Mouse (Mus musculus) midbrain, embryonic 11.5 days (tissue): ENCODE results near the gene Myadm. TPM values are rescaled to one million over a fixed set of nuclear protein-coding genes. Genes with fewer than 3 reads are reported as not detected.
A peak's percentile ranks its signal among the peaks of the same experiment; 100 is the strongest.

Experiments used
- ATAC-seq: fragments of 200-750 bp; cut with Nextera tagmentation; 2 replicates; pipeline ENCODE4 v1.8.0; 2017; ENCODE audit warnings: moderate TSS enrichment, moderate library complexity; ENCODE audit not compliant: low FRiP score
- DNase-seq: peaks from one replicate; pipeline ENCODE4 v3.0.0; 2015; ENCODE audit warnings: low spot score; ENCODE audit errors: missing footprints
- H3K27ac ChIP-seq: fragments of 300-500 bp; sonication (generic); 2 replicates; pipeline ENCODE4 v1.5.1; 2014; ENCODE audit warnings: low read depth, low read length
- H3K27me3 ChIP-seq: fragments of 300-500 bp; sonication (generic); 2 replicates; pipeline ENCODE4 v1.6.1; 2014; ENCODE audit warnings: mild to moderate bottlenecking, low read length, moderate library complexity, mixed read lengths; ENCODE audit not compliant: control insufficient read depth, insufficient read depth
- H3K36me3 ChIP-seq: fragments of 300-500 bp; sonication (generic); 2 replicates; pipeline ENCODE4 v1.6.1; 2014; ENCODE audit warnings: mild to moderate bottlenecking, low read length, moderate library complexity, mixed read lengths; ENCODE audit not compliant: control insufficient read depth, insufficient read depth
- H3K4me1 ChIP-seq: fragments of 300-500 bp; sonication (generic); 2 replicates; pipeline ENCODE4 v1.6.1; 2014; ENCODE audit warnings: low read length; ENCODE audit not compliant: control insufficient read depth, insufficient read depth
- H3K4me2 ChIP-seq: fragments of 300-500 bp; sonication (generic); 2 replicates; pipeline ENCODE4 v1.6.1; 2014; ENCODE audit warnings: mild to moderate bottlenecking, moderate library complexity
- H3K4me3 ChIP-seq: fragments of 300-500 bp; sonication (generic); 2 replicates; pipeline ENCODE4 v1.5.1; 2014; ENCODE audit warnings: low read depth, low read length
- H3K9ac ChIP-seq: fragments of 300-500 bp; sonication (generic); 2 replicates; pipeline ENCODE4 v1.6.1; 2014; ENCODE audit warnings: low read length
- H3K9me3 ChIP-seq: fragments of 300-500 bp; sonication (generic); 2 replicates; pipeline ENCODE4 v1.6.1; 2016; ENCODE audit warnings: low read length; ENCODE audit not compliant: control insufficient read depth
- WGBS: fragments of 180-500 bp; shearing (Covaris S2); extraction: QIAGEN DNeasy Blood & Tissue Kit; methylation state at CpG from one replicate; pipeline ENCODE4 v1.1.7; 2014; 5-methylcytosine and 5-hydroxymethylcytosine counted together
- polyA plus RNA-seq: library from polyadenylated mRNA; unstranded; fragments of >200 nt; fragmentation: Nextera tagmentation; extraction: Ambion mirVana; gene quantifications from 2 replicates; pipeline ENCODE4 v1.2.1, GENCODE M21; 2014

Myadm gene
- polyA plus RNA-seq, 1 experiment from 2014 or later = 38.1 TPM

- DNase-seq = peak; percentile 53
These were observed 50.1 kb downstream of the Myadm start for GRCm38 (mm10) chr7:3339010-3339409.

GRCm38 (mm10) chr7:3343861-3344260 lies 55.0 kb downstream of the Myadm start:
- ATAC-seq (no peak), DNase-seq (peak; percentile 61)
- Histone ChIP-seq H3K4me1 (peaks cover 2% of the 10 kb centered on the region; the same call in 1 of the 2 replicates), H3K36me3 (peaks cover 12% of the 10 kb centered on the region; the same call in 1 of the 2 replicates), H3K4me3 (no peak overlapping the region), H3K27me3 (no peaks in the 10 kb centered on the region), H3K9ac (no peak overlapping the region), H3K9me3 (no peaks in the 10 kb centered on the region), H3K4me2 (no peak overlapping the region), H3K27ac (no peak overlapping the region)
- WGBS = 90% methylated on average over 3 of the region's 3 CpGs

More at GRCm38 (mm10) chr7:3339010-3339409, 50.1 kb downstream of the Myadm start:
- no peak for ATAC-seq
- Histone ChIP-seq H3K9me3 (no peaks in the 10 kb centered on the region), H3K27ac (no peak overlapping the region), H3K4me1 (peaks cover 1% of the 10 kb centered on the region; the same call in 1 of the 2 replicates), H3K4me2 (no peak overlapping the region), H3K9ac (no peak overlapping the region), H3K27me3 (no peaks in the 10 kb centered on the region), H3K4me3 (no peak overlapping the region), H3K36me3 (peaks cover 4% of the 10 kb centered on the region; the same call in 1 of the 2 replicates)
- WGBS = 92% methylated on average over 11 of the region's 11 CpGs

GRCm38 (mm10) chr7:3345301-3345700 lies 56.4 kb downstream of the Myadm start:
- H3K4me2 ChIP-seq = no peak overlapping the region
- H3K9me3 ChIP-seq = no peaks in the 10 kb centered on the region
- no peak overlapping the region for H3K9ac ChIP-seq
- no peak overlapping the region for H3K4me3 ChIP-seq
- no peak overlapping the region for H3K27ac ChIP-seq
- DNase-seq (peak; percentile 69), ATAC-seq (no peak)
- H3K27me3 ChIP-seq = peaks cover 5% of the 10 kb centered on the region
- 89% methylated on average over 3 of the region's 3 CpGs for WGBS
- peaks cover 14% of the 10 kb centered on the region; the same call in 1 of the 2 replicates for H3K36me3 ChIP-seq
- peaks cover 2% of the 10 kb centered on the region; the same call in 1 of the 2 replicates for H3K4me1 ChIP-seq

- H3K27me3 ChIP-seq = peaks cover 5% of the 10 kb centered on the region
- DNase-seq = peak; percentile 90
- H3K9me3 ChIP-seq = no peaks in the 10 kb centered on the region
- H3K27ac ChIP-seq = no peak overlapping the region
- no peak overlapping the region for H3K9ac ChIP-seq
- no peak overlapping the region for H3K4me2 ChIP-seq
- H3K36me3 ChIP-seq = peaks cover 14% of the 10 kb centered on the region; the same call in 1 of the 2 replicates
- WGBS = 22% methylated on average over 20 of the region's 20 CpGs
- H3K4me3 ChIP-seq = no peak overlapping the region
- peaks cover 2% of the 10 kb centered on the region; the same call in 1 of the 2 replicates for H3K4me1 ChIP-seq
- ATAC-seq = 0 out of 2 replicates have a peak, but pooled peaks have one; percentile 30
These were observed 58.7 kb downstream of the Myadm start for GRCm38 (mm10) chr7:3347366-3348287.

GRCm38 (mm10) chr7:3348326-3348725 lies 59.4 kb downstream of the Myadm start:
- ATAC-seq = no peak
- H3K36me3 ChIP-seq = peaks cover 11% of the 10 kb centered on the region; the same call in 1 of the 2 replicates
- no peak overlapping the region for H3K4me3 ChIP-seq
- H3K9me3 ChIP-seq = no peaks in the 10 kb centered on the region
- DNase-seq = peak; percentile 79
- WGBS = 47% methylated on average over 5 of the region's 5 CpGs
- peaks cover 5% of the 10 kb centered on the region for H3K27me3 ChIP-seq
- H3K27ac ChIP-seq = no peak overlapping the region
- peaks cover 2% of the 10 kb centered on the region; the same call in 1 of the 2 replicates for H3K4me1 ChIP-seq
- no peak overlapping the region for H3K9ac ChIP-seq
- H3K4me2 ChIP-seq = no peak overlapping the region

GRCm38 (mm10) chr7:3349775-3350174 lies 60.9 kb downstream of the Myadm start:
- no peak overlapping the region for H3K27ac ChIP-seq
- no peak overlapping the region for H3K4me3 ChIP-seq
- no peaks in the 10 kb centered on the region for H3K9me3 ChIP-seq
- 95% methylated on average over 9 of the region's 9 CpGs for WGBS
- peak; percentile 56 for DNase-seq
- no peak for ATAC-seq
- peaks cover 2% of the 10 kb centered on the region; the same call in 1 of the 2 replicates for H3K4me1 ChIP-seq
- no peak overlapping the region for H3K4me2 ChIP-seq
- peaks cover 5% of the 10 kb centered on the region for H3K27me3 ChIP-seq
- H3K9ac ChIP-seq = no peak overlapping the region
- H3K36me3 ChIP-seq = peaks cover 11% of the 10 kb centered on the region; the same call in 1 of the 2 replicates

Other genes with a start within 250 kb of the Myadm start
- gene AU018091, start 119.9 kb upstream of the Myadm start, polyA plus RNA-seq = 0.14 and 0.28 TPM in 2 replicates
- gene Nlrp12, start 39.3 kb upstream of the Myadm start, polyA plus RNA-seq = not detected in 2 replicates
- 0.31 and 0.77 TPM in 2 replicates for gene Prkcg, start 99 bp downstream of the Myadm start, polyA plus RNA-seq
- 4.2 and 4.4 TPM in 2 replicates for gene Cacng7, start 43.9 kb downstream of the Myadm start, polyA plus RNA-seq
- gene Cacng8, start 101.6 kb downstream of the Myadm start, polyA plus RNA-seq = 4.0 and 4.7 TPM in 2 replicates
- gene Cacng6, start 135.1 kb downstream of the Myadm start, polyA plus RNA-seq = not detected in 2 replicates
- not detected in 2 replicates for gene Tarm1, start 213.5 kb downstream of the Myadm start, polyA plus RNA-seq